Mouse (Mus musculus): ENCODE measurements around the gene Creb3l1.

The Creb3l1 gene

DNA sequence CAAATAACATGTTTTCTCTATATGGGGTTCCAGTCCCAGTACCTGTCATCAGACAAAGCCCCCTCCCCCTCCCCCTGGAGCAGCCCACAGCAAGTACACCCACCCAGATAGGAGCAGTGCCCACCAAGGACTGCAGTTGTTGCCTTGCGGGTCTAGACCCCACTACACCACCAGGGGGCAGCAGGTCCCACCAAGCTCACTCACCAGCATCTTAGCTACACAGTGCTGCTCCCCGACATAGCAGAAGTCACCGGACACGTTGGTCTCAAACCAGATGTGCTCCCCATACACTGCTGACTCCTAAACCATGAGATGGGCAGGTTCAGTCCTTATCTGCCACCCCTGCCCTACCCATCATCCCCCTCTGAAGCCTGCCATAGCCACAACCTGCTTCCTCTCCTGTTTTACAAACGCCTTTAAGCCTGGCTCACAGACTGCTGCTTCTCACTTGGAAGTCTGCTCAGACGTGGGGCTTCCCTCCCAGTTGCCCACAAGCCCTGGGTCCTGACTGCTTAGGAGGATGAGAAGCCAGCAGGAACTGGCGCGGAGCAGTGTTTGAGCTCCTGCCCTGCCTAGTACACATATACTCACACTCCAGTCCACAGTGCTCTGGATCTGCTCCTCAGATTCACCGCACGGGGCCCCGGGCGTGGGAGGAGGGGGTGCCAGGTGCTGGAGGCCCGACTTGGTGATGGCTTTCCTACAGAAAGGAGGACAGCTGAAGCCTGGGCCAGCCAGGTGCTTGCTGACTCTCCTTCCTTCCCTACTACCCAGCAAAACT lies 79.9 kb downstream of the Creb3l1 start:
- no peak for DNase-seq (ENCODE audit: low read depth, low spot score)

- DNase-seq (ENCODE audit: low read depth, low spot score) = no peak
Observed at GRCm38 (mm10) chr2:91942356-91942755, 81.9 kb downstream of the Creb3l1 start.

DNA sequence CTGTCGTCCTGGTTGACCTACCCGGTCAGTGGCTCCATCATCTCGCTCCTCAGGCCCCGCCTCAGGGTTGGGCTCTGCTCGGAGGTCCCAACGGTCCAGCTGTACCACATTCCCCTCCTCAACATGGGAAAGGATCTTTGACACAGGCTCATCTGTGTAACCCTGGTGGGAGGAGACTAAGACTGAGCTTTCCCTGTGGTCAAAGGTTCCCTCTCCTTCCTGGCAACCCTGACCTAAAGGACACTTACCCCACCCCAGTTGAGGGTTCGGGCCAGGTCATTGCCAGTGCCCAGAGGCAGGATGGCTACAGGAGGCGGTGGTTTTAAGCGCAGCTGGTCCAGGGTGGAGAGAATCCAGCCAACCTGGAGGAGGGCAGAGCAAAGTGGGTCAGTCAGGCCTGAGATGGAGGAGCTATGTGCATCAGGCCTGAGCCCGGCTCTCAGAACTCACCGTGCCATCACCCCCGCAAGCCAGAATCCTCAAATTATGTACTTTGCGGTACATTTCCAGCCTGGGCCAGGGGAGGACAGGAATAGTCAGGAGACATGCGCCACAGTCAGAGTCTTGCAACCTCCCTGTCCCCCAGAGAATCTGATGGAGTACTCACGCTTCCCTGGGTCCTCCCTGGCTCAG lies 84.9 kb downstream of the Creb3l1 start:
- DNase-seq (ENCODE audit: low read depth, low spot score) = no peak

DNA sequence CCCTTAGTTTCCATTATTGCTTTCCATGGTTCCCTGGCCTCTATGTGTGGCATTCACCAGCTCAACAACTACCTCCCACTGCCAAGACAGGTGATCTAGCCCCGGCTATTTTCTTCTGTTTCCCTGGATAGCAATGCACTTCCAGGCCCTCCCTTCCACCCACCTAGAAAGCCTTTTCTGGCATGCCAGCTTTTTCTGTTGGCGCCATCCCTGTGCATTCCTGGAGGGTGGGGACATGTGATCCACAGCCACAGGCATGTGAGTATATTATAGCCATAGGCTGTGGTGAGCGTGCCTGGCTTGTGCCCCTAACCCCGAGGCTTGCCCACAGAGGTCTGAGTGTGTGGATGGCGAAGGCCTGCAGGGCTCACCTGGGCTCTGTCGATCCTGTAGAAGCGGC lies 88.1 kb downstream of the Creb3l1 start:
- no peak for DNase-seq (ENCODE audit: low read depth, low spot score)

DNA sequence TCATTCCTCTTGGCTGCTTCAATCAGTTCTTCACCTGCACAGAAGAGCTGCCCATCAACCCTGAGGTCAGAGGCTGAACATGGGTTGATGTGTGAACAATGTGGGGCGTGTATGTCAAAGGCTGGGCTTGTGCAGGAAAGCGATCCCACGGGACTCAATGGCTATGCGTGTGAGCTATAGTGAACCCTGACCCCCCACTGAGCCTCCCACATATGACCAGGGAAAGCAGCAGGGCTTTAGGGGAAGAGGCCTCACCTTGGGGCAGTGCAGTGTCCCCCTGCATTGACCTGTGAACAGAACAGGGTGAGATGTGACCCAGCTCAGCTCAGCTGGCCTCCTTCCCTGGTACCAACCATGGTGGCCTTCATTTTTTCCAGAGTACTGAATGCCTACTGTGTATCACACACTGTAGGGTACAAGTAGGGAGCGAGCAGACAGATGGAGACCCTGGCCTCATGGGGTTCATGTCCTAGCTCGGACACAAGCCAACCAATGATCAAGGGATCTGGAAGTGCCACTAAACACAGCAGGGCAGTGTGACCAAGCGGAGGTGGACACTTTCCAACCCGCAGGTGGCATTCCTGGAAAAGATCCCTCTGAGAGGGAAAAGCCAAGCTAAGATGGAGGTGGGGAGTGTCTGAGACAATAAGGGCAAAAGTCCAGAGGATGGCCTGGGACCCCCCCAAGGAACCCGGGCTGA lies 89.3 kb downstream of the Creb3l1 start:
- DNase-seq (ENCODE audit: low read depth, low spot score) = no peak

DNA sequence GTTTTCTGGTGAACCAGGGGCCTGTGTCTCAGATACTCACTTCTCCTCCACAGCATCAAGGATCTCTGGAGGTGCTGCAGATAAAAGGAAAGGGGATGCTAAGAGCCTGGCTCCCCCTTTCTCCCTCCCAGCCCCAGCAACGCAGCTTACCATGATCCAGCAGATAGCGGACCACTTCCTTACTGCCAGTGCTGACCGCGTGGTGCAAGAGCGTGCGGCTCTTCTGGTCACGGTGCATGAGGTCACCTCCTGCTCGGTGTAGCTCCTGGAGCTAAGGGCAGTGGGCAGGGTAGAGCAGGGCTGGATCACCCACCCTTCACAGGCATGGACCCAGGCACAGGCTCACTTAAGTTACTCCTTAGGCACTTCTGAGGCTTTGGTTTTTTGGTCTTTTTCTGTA lies 90.3 kb downstream of the Creb3l1 start:
- no peak for DNase-seq (ENCODE audit: low read depth, low spot score)

- no peak for DNase-seq (ENCODE audit: low read depth, low spot score)
Observed at GRCm38 (mm10) chr2:91933471-91933870, 90.8 kb downstream of the Creb3l1 start.

GRCm38 (mm10) chr2:91932737-91933350 lies 91.5 kb downstream of the Creb3l1 start:
- no peak for DNase-seq (ENCODE audit: low read depth, low spot score)
